Mouse (Mus musculus) forebrain, embryonic 15.5 days (tissue): Measurements from ENCODE around the gene Erich3. TPM values are rescaled to one million over a fixed set of nuclear protein-coding genes. Genes with fewer than 3 reads are reported as not detected.
A peak's percentile ranks its signal among the peaks of the same experiment; 100 is the strongest.

Source experiments
- ATAC-seq: fragments of 200-750 bp; cut with Nextera tagmentation; replicated peaks from 2 replicates; pipeline ENCODE4 v1.8.0; 2017; ENCODE audit warnings: mild to moderate bottlenecking, moderate TSS enrichment, moderate library complexity
- H3K27ac ChIP-seq: fragments of 300-500 bp; sonication (generic); replicated peaks from 2 replicates; pipeline ENCODE4 v1.5.1; 2015; ENCODE audit warnings: mild to moderate bottlenecking, inconsistent platforms
- H3K27me3 ChIP-seq: fragments of 300-500 bp; sonication (generic); 2 replicates; pipeline ENCODE4 v1.6.1; 2015; ENCODE audit warnings: inconsistent platforms
- H3K36me3 ChIP-seq: fragments of 300-500 bp; sonication (generic); 2 replicates; pipeline ENCODE4 v1.6.1; 2015; ENCODE audit warnings: mild to moderate bottlenecking, inconsistent platforms
- H3K4me1 ChIP-seq: fragments of 300-500 bp; sonication (generic); 2 replicates; pipeline ENCODE4 v1.6.1; 2015; ENCODE audit warnings: inconsistent platforms
- H3K4me2 ChIP-seq: fragments of 300-500 bp; sonication (generic); replicated peaks from 2 replicates; pipeline ENCODE4 v1.6.1; 2015; ENCODE audit warnings: mild to moderate bottlenecking, inconsistent platforms
- H3K4me3 ChIP-seq: fragments of 300-500 bp; sonication (generic); 2 replicates; pipeline ENCODE4 v1.5.1; 2015; ENCODE audit warnings: mild to moderate bottlenecking, inconsistent platforms
- H3K9ac ChIP-seq: fragments of 300-500 bp; sonication (generic); replicated peaks from 2 replicates; pipeline ENCODE4 v1.6.1; 2015; ENCODE audit warnings: mild to moderate bottlenecking, inconsistent platforms
- H3K9me3 ChIP-seq: fragments of 300-500 bp; sonication (generic); 2 replicates; pipeline ENCODE4 v1.6.1; 2016; ENCODE audit warnings: inconsistent platforms
- WGBS: fragments of 180-500 bp; shearing (Covaris S2); methylation state at CpG from one replicate; pipeline ENCODE4 v1.1.7; 2015; ENCODE audit warnings: mixed read lengths; 5-methylcytosine and 5-hydroxymethylcytosine counted together
- polyA plus RNA-seq: library from polyadenylated mRNA; unstranded; fragments of >200 nt; fragmentation: Nextera tagmentation; extraction: Ambion mirVana; gene quantifications from 2 replicates; pipeline ENCODE4 v1.2.1, GENCODE M21; 2015

Gene Erich3
- polyA plus RNA-seq, 1 experiment from 2014 or later: 1.8 TPM

GRCm38 (mm10) chr3:154816801-154817625 lies 153.4 kb downstream of the Erich3 start:
- ATAC-seq: peak; percentile 94
- H3K4me2 ChIP-seq: peak overlapping the region; percentile 51
- H3K27me3 ChIP-seq: no peaks in the 10 kb centered on the region
- no peaks in the 10 kb centered on the region for H3K9me3 ChIP-seq
- WGBS: 5% methylated on average over 19 of the region's 19 CpGs
- H3K27ac ChIP-seq: peak overlapping the region; percentile 85
- peak overlapping the region; percentile 32 for H3K4me3 ChIP-seq
- peak overlapping the region; percentile 26; the same call in 1 of the 2 replicates for H3K9ac ChIP-seq
- H3K4me1 ChIP-seq: peaks cover 28% of the 10 kb centered on the region
- H3K36me3 ChIP-seq: no peaks in the 10 kb centered on the region

Other genes starting within 250 kb of the Erich3 start
- gene Cryz, start 67.1 kb upstream of the Erich3 start, polyA plus RNA-seq: 9.6 and 10.4 TPM in 2 replicates
- 14.1 and 16.4 TPM in 2 replicates for gene Tyw3, start 66.8 kb upstream of the Erich3 start, polyA plus RNA-seq